Mouse (Mus musculus): ENCODE results near the gene Yipf6. TPM values are rescaled to one million over a fixed set of nuclear protein-coding genes. Genes with fewer than 3 reads are reported as not detected.

Gene Yipf6
- polyA plus RNA-seq (2014; fragmentation: Nextera tagmentation; extraction: Ambion mirVana), result 17.9 and 18.3 TPM in 2 replicates

DNA sequence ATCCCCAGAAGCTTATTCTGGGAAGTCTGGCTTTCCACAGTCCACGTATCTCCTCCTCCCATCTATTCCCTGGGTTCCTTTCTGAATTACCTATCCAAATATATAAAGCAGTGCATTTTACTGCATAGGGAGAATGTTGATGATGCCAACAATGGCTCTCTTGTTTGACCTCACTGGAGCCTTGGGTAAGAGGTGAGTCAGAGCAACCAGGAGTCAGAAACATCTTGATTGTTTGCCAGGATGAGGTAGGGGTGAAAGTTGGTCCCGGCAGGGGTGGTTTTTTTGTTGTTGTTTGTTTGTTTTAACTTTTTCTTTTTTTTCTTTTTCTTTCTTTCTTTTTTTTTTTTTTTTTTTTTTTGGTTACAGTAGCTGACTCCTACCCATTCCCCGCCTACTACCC is at the start of gene Yipf6:
Gene Yipf6 (plus strand): TSS at position 216 of the 400 bp plus-strand sequence.
- peak within 1 kb of the TSS; percentile 95 for H3K27ac ChIP-seq (ENCODE audit: low read depth, low read length)
- no peaks in the 10 kb centered on the region; the same call in 1 of the 2 replicates for H3K27me3 ChIP-seq (ENCODE audit: control insufficient read depth, insufficient read depth, low read length)
- H3K4me1 ChIP-seq (ENCODE audit: control insufficient read depth, insufficient read depth, low read length), result no peaks in the 10 kb centered on the region
- peak within 1 kb of the TSS; percentile 79 for H3K9ac ChIP-seq (ENCODE audit: low read depth, low read length)
- peak within 1 kb of the TSS; percentile 63 for H3K4me2 ChIP-seq
- H3K36me3 ChIP-seq (ENCODE audit: control insufficient read depth, insufficient read depth, low read length), result no peaks in the 10 kb centered on the region
- no peaks in the 10 kb centered on the region for H3K9me3 ChIP-seq (replicated peaks; ENCODE audit: control insufficient read depth, low read length)
- WGBS (ENCODE audit: insufficient replicate concordance), result 62% methylated on average over 3 of the region's 3 CpGs
- no peak for ATAC-seq (replicated peaks; ENCODE audit: insufficient number of reproducible peaks, low FRiP score, low TSS enrichment)
- H3K4me3 ChIP-seq (ENCODE audit: low read depth, low read length), result peak within 1 kb of the TSS; percentile 59

GRCm38 (mm10) chrX:98890072-98890405 is 46.1 kb upstream of the Yipf6 start:
- no peaks in the 10 kb centered on the region for H3K4me1 ChIP-seq (ENCODE audit: control insufficient read depth, insufficient read depth, low read length)
- peak overlapping the region; percentile 69 for H3K9ac ChIP-seq (ENCODE audit: low read depth, low read length)
- no peaks in the 10 kb centered on the region for H3K9me3 ChIP-seq (replicated peaks; ENCODE audit: control insufficient read depth, low read length)
- no peak for ATAC-seq (replicated peaks; ENCODE audit: insufficient number of reproducible peaks, low FRiP score, low TSS enrichment)
- peak overlapping the region; percentile 64 for H3K4me2 ChIP-seq
- peak overlapping the region; percentile 56 for H3K4me3 ChIP-seq (ENCODE audit: low read depth, low read length)
- 0 out of 2 replicates have a peak overlapping the region, but pooled peaks have one; percentile 71 for H3K27ac ChIP-seq (ENCODE audit: low read depth, low read length)
- H3K27me3 ChIP-seq (ENCODE audit: control insufficient read depth, insufficient read depth, low read length), result no peaks in the 10 kb centered on the region
- WGBS (ENCODE audit: insufficient replicate concordance), result 11% methylated on average over 14 of the region's 14 CpGs
- H3K36me3 ChIP-seq (ENCODE audit: control insufficient read depth, insufficient read depth, low read length), result no peaks in the 10 kb centered on the region

GRCm38 (mm10) chrX:98890406-98891116 is 45.6 kb upstream of the Yipf6 start, which contains the start of gene Ophn1:
TSS of gene Ophn1 (minus strand) at chrX:98891025.
- H3K36me3 ChIP-seq (ENCODE audit: control insufficient read depth, insufficient read depth, low read length), result no peaks in the 10 kb centered on the region
- H3K4me3 ChIP-seq (ENCODE audit: low read depth, low read length), result peak within 1 kb of the TSS; percentile 56
- peak; percentile 85 for ATAC-seq (replicated peaks; ENCODE audit: insufficient number of reproducible peaks, low FRiP score, low TSS enrichment)
- H3K27ac ChIP-seq (ENCODE audit: low read depth, low read length), result peak within 1 kb of the TSS; percentile 71
- no peaks in the 10 kb centered on the region for H3K9me3 ChIP-seq (replicated peaks; ENCODE audit: control insufficient read depth, low read length)
- peak within 1 kb of the TSS; percentile 64 for H3K4me2 ChIP-seq
- WGBS (ENCODE audit: insufficient replicate concordance), result 13% methylated on average over 48 of the region's 48 CpGs
- H3K4me1 ChIP-seq (ENCODE audit: control insufficient read depth, insufficient read depth, low read length), result no peaks in the 10 kb centered on the region
- peak within 1 kb of the TSS; percentile 69 for H3K9ac ChIP-seq (ENCODE audit: low read depth, low read length)
- H3K27me3 ChIP-seq (ENCODE audit: control insufficient read depth, insufficient read depth, low read length), result no peaks in the 10 kb centered on the region

DNA sequence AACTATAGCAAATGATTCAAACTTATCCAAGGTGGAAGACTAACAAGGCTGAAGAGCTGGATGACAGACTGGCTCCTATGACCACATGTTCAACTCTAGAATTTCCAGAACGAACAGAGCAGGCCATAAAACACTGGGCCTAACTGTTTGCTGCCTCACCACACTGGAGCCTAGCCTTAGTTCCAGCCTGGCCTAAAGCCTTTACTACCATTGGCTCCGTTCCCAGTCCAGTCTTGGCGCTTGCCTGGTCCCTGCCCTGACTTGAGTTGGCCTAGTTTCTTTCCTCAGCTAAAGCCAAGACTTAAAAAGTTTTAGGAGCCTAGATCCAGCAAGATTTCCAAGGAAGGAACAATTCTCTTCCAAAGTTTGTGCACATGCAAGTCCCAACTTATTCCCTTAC is 37.8 kb upstream of the Yipf6 start:
- no peak for ATAC-seq (replicated peaks; ENCODE audit: insufficient number of reproducible peaks, low FRiP score, low TSS enrichment)
- no peaks in the 10 kb centered on the region for H3K36me3 ChIP-seq (ENCODE audit: control insufficient read depth, insufficient read depth, low read length)
- WGBS (ENCODE audit: insufficient replicate concordance), result 79% methylated on average over 3 of the region's 3 CpGs

GRCm38 (mm10) chrX:98904226-98904625 is 31.9 kb upstream of the Yipf6 start:
- Histone ChIP-seq H3K4me2 (no peak overlapping the region), H3K4me1 (ENCODE audit: control insufficient read depth, insufficient read depth, low read length) (no peaks in the 10 kb centered on the region), H3K9me3 (replicated peaks; ENCODE audit: control insufficient read depth, low read length) (no peaks in the 10 kb centered on the region), H3K36me3 (ENCODE audit: control insufficient read depth, insufficient read depth, low read length) (no peaks in the 10 kb centered on the region), H3K9ac (ENCODE audit: low read depth, low read length) (no peak overlapping the region), H3K27me3 (ENCODE audit: control insufficient read depth, insufficient read depth, low read length) (no peaks in the 10 kb centered on the region), H3K27ac (ENCODE audit: low read depth, low read length) (no peak overlapping the region), H3K4me3 (ENCODE audit: low read depth, low read length) (no peak overlapping the region)
- no peak for ATAC-seq (replicated peaks; ENCODE audit: insufficient number of reproducible peaks, low FRiP score, low TSS enrichment)
- 84% methylated on average over 6 of the region's 6 CpGs for WGBS (ENCODE audit: insufficient replicate concordance)

More for the DNA sequence above, 37.8 kb upstream of the Yipf6 start:
- Histone ChIP-seq H3K27me3 (ENCODE audit: control insufficient read depth, insufficient read depth, low read length) (no peaks in the 10 kb centered on the region), H3K27ac (ENCODE audit: low read depth, low read length) (no peak overlapping the region), H3K9me3 (replicated peaks; ENCODE audit: control insufficient read depth, low read length) (no peaks in the 10 kb centered on the region), H3K9ac (ENCODE audit: low read depth, low read length) (no peak overlapping the region), H3K4me1 (ENCODE audit: control insufficient read depth, insufficient read depth, low read length) (no peaks in the 10 kb centered on the region), H3K4me3 (ENCODE audit: low read depth, low read length) (no peak overlapping the region), H3K4me2 (no peak overlapping the region)

DNA sequence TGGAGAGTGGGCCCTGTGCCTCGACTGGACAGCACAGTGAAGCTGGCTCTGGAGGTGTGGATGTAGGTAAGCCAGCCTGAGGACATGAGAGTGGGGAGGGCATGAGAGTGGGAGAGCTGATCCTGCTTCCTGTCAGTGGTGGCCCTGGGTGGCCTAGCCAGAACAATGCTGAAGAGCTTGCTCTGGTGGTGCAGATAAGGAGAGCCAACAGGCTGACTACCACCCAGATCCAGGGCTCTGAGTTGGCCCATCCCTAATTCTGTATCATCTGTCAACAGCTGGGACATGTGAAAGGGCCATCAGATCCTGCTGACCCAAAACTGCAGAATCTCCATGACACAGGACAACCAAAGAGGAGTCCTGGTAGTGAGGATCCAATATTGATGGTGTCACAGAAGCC is 27.2 kb upstream of the Yipf6 start:
- WGBS (ENCODE audit: insufficient replicate concordance), result 50% methylated on average over 1 of the region's 1 CpGs
- no peaks in the 10 kb centered on the region for H3K9me3 ChIP-seq (replicated peaks; ENCODE audit: control insufficient read depth, low read length)

DNA sequence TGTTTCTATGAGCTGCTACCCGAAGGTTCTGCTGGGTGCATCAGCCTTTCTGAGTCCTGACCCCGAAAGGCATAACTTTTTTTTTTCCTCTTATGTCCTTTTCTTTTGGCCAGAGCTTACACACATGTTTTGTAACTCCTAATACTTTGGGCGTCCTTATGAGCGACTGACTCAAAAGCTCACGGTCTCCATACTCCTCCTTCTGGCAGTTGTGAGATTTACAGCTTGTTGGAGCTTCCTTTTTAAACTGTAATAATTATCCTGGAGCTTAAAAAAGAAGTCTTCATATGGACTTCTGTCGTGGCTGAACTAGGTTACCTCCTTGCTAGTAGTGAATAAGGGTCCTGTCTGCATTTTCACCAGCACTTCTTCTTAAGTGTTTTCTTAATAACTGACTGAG is 16.7 kb upstream of the Yipf6 start:
- H3K9ac ChIP-seq (ENCODE audit: low read depth, low read length), result no peak overlapping the region
- no peak for ATAC-seq (replicated peaks; ENCODE audit: insufficient number of reproducible peaks, low FRiP score, low TSS enrichment)
- 20% methylated on average over 6 of the region's 6 CpGs for WGBS (ENCODE audit: insufficient replicate concordance)

More for the DNA sequence above, 27.2 kb upstream of the Yipf6 start:
- Histone ChIP-seq H3K27me3 (ENCODE audit: control insufficient read depth, insufficient read depth, low read length) (no peaks in the 10 kb centered on the region), H3K27ac (ENCODE audit: low read depth, low read length) (no peak overlapping the region), H3K4me3 (ENCODE audit: low read depth, low read length) (no peak overlapping the region), H3K36me3 (ENCODE audit: control insufficient read depth, insufficient read depth, low read length) (no peaks in the 10 kb centered on the region), H3K4me2 (no peak overlapping the region), H3K9ac (ENCODE audit: low read depth, low read length) (no peak overlapping the region), H3K4me1 (ENCODE audit: control insufficient read depth, insufficient read depth, low read length) (no peaks in the 10 kb centered on the region)
- no peak for ATAC-seq (replicated peaks; ENCODE audit: insufficient number of reproducible peaks, low FRiP score, low TSS enrichment)

DNA sequence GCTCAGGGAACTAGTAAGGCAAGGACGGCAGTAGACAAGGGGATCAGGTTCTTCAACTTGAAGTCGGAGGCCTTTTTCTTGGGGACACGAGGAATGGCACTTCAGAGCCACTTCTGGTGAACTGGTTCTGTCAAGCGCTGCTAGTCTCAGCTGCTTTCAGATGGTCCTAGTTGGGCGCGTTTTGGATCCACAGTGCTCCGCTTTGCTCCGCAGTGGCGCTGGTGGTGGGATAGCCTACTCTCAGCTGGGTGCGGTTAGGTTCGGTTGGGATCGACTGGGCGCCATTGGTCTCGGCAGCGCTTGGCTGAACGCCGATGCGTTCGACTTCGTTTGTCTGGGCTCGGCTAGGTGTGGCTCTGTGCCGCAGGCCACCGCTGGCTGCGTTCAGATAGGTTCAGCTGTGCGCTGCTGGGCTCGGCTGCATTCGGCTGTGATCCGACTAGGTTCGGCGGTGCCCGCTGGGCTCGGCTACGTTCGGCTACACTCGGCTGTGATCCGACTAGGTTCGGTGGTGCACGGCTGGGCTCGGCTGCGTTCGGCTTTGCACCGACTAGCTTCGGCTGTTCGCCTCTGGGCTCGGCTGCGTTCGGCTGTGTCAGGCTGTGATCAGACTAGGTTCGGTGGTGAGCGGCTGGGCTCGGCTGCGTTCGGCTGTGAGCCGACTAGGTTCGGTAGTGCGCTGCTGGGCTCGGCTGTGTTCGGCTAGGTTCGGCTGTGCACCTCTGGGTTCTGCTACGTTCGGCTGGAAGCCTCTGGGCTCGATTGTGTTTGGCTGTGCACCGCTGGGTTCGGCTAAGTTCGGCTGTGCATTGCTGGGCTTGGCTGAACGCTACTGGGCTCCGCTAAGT is 815 bp downstream of the Yipf6 start:
- no peaks in the 10 kb centered on the region for H3K36me3 ChIP-seq (ENCODE audit: control insufficient read depth, insufficient read depth, low read length)

More for the DNA sequence above, 16.7 kb upstream of the Yipf6 start:
- H3K27ac ChIP-seq (ENCODE audit: low read depth, low read length), result no peak overlapping the region
- H3K36me3 ChIP-seq (ENCODE audit: control insufficient read depth, insufficient read depth, low read length), result no peaks in the 10 kb centered on the region
- H3K4me2 ChIP-seq, result no peak overlapping the region
- H3K4me3 ChIP-seq (ENCODE audit: low read depth, low read length), result no peak overlapping the region
- H3K4me1 ChIP-seq (ENCODE audit: control insufficient read depth, insufficient read depth, low read length), result no peaks in the 10 kb centered on the region
- H3K27me3 ChIP-seq (ENCODE audit: control insufficient read depth, insufficient read depth, low read length), result no peaks in the 10 kb centered on the region
- H3K9me3 ChIP-seq (replicated peaks; ENCODE audit: control insufficient read depth, low read length), result no peaks in the 10 kb centered on the region

More for the DNA sequence above, 815 bp downstream of the Yipf6 start:
- H3K27ac ChIP-seq (ENCODE audit: low read depth, low read length), result peak overlapping the region; percentile 95
- WGBS (ENCODE audit: insufficient replicate concordance), result 21% methylated on average over 66 of the region's 66 CpGs
- H3K4me1 ChIP-seq (ENCODE audit: control insufficient read depth, insufficient read depth, low read length), result no peaks in the 10 kb centered on the region
- H3K27me3 ChIP-seq (ENCODE audit: control insufficient read depth, insufficient read depth, low read length), result no peaks in the 10 kb centered on the region; the same call in 1 of the 2 replicates
- H3K9ac ChIP-seq (ENCODE audit: low read depth, low read length), result peak overlapping the region; percentile 79
- H3K4me2 ChIP-seq, result peak overlapping the region; percentile 63
- H3K9me3 ChIP-seq (replicated peaks; ENCODE audit: control insufficient read depth, low read length), result no peaks in the 10 kb centered on the region
- H3K4me3 ChIP-seq (ENCODE audit: low read depth, low read length), result peak overlapping the region; percentile 59
- ATAC-seq (replicated peaks; ENCODE audit: insufficient number of reproducible peaks, low FRiP score, low TSS enrichment), result peak; percentile 88

All from heart, embryonic 11.5 days (tissue).